20 mouse cellular contexts compared by ENCODE assay signal in the genomic region with DNA sequence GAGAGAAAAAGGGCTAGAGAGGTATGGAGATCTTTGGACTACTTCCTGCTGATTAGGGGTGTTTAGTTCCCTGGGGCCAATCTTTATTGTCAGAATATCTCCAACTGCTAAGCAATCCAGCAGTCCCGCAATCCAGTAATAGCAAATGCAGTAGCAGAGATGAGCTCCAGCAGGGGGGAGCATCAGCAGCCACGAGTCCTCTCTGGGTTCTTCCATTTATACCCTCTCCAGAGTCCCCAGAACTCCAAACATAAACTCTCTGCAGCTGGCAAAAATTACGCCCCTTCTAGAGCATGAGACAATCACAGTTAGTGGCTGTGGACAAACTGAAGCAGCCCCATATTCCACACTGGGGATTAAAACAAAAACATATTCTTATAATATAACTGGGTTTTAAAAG. TPM values are rescaled to one million over a fixed set of nuclear protein-coding genes. Genes with fewer than 3 reads are reported as not detected.
"Had no signal": no experiment of that assay in that cellular context is flagged by ENCODE, and none has a peak within 500 bp of the region (broad histone marks: within the 10 kb centered on the region; RNA-seq: fewer than 3 reads in every experiment).

No protein-coding gene starts in this region.

- DNase-seq: kidney, adult 2 months; kidney, postnatal 25 days; liver, embryonic 13.5 days; lung, adult 2 months; lung, postnatal 14 days; lung, postnatal 4 days; midbrain, embryonic 14.5 days; thymus, adult 2 months; thymus, postnatal 14 days; thymus, postnatal 4 days had no signal

- H3K4me2 ChIP-seq: liver, embryonic 13.5 days; midbrain, embryonic 11.5 days; neural tube, embryonic 12.5 days had no signal

- H3K4me1 ChIP-seq: neural tube, embryonic 12.5 days had no signal

- H3K36me3 ChIP-seq: liver, embryonic 13.5 days; neural tube, embryonic 12.5 days had no signal

- H3K9ac ChIP-seq: liver, embryonic 13.5 days; neural tube, embryonic 12.5 days had no signal

- H3K27ac ChIP-seq: kidney, postnatal 0 days; liver, embryonic 13.5 days; neural tube, embryonic 12.5 days had no signal

- H3K27me3 ChIP-seq: neural tube, embryonic 12.5 days had no signal

- H3K4me3 ChIP-seq: liver, embryonic 13.5 days; neural tube, embryonic 12.5 days had no signal

- H3K9me3 ChIP-seq: liver, embryonic 13.5 days; neural tube, embryonic 12.5 days had no signal

RNA-seq across cellular contexts. Expression of a gene that starts 36.1 kb away (rescaled TPM):
- total RNA-seq: liver, adult 2 months; megakaryocyte progenitor cell, adult 5-6 weeks; megakaryocyte-erythroid progenitor cell, adult 5-6 weeks; neutrophil, adult 5-6 weeks had no signal
- polyA plus RNA-seq: limb, embryonic 11.5 days; liver, adult 2 months; liver, embryonic 13.5 days; liver, embryonic 16.5 days; midbrain, embryonic 11.5 days; neural tube, embryonic 12.5 days; spleen, adult 2 months had no signal
